Mouse (Mus musculus): ENCODE results near the gene Tmprss15.

Tmprss15 gene

DNA sequence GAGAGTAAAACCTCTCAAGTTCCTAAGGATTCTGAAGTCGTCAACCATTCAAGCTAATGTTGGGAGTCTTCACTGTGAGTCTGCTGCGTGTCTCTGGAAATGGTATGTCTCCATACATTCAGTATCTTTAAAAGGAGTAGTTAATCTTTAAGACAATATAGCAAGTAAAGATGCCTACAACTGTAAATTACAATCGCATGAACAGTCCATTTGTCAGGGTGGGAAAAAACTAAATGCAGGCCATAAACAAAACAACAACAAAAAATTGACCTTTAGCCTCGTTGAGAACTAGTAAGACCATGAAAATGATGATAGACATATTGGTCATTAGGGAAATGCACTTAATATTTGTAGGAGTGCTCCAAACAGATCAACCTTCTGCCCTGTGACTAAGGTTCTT lies at the start of gene Tmprss15:
TSS of gene Tmprss15 (minus strand) at position 101 of the 400 bp plus-strand sequence.
- DNase-seq (ENCODE audit: low read depth) = no peak

DNA sequence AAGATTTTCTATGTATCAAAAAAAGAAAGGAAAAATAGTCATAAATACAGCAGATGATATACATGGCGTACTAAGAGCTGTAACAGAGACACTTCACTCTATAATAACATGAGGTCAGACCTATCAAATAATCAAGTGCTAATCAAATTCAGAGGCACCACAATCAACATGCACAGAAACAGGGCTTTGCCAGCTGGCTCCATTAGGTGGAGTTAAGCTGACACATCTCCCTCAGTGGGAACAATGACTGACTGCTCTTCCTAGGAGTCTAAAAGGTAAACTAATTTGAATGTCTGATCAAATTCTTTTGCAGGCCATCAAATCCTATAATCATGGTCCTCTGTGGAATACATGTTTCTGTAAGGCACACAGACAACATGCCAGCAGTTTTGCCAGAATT lies 24.0 kb upstream of the Tmprss15 start:
- no peak for DNase-seq (ENCODE audit: low read depth)

DNA sequence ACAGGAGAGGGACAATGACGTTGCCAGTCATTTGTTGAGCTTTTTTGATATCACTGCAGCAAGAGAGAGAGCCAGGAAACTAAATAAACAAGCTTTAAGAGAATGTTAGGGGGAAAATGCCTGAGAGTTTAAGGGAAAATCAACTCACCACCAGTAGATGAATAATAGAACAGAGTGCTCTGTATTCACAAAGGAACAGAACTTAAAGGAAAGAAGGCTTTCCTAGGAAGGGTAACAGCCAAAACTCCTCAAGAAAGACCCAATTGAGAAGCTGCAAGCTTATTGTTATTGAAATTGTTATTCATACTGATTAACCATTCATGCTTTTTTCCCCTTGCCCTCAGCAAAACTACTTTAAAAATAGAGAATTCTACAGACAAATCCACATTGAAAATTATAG lies 18.6 kb upstream of the Tmprss15 start:
- no peak for DNase-seq (ENCODE audit: low read depth)

- no peak for DNase-seq (ENCODE audit: low read depth)
These were observed 18.1 kb upstream of the Tmprss15 start for GRCm38 (mm10) chr16:79108969-79109368.

- DNase-seq (ENCODE audit: low read depth) = no peak
These were observed 9.4 kb upstream of the Tmprss15 start for GRCm38 (mm10) chr16:79100325-79100724.

GRCm38 (mm10) chr16:79098321-79098720 lies 7.4 kb upstream of the Tmprss15 start:
- no peak for DNase-seq (ENCODE audit: low read depth)

DNA sequence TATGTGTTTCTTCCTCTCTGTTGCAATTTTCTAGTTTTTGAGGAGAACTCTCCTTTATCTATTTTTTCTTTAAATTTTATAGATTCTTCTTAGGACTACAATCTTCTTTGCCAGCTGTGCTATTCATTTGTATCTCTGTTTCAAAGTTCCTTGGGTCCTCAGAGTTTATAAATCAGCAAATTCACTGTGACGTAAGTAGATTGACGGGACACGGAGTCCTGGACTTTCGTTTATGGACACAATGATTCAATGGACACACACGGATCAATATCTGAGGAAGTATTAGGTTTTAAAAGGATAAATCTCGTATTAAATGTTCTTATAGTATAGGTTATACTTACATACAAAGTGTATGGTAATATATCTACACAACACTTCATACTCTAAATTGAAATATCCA lies 4.3 kb downstream of the Tmprss15 start:
- no peak for DNase-seq (ENCODE audit: low read depth)

GRCm38 (mm10) chr16:79063848-79064247 lies 27.0 kb downstream of the Tmprss15 start:
- peak; percentile 19 for DNase-seq (ENCODE audit: low read depth)

DNA sequence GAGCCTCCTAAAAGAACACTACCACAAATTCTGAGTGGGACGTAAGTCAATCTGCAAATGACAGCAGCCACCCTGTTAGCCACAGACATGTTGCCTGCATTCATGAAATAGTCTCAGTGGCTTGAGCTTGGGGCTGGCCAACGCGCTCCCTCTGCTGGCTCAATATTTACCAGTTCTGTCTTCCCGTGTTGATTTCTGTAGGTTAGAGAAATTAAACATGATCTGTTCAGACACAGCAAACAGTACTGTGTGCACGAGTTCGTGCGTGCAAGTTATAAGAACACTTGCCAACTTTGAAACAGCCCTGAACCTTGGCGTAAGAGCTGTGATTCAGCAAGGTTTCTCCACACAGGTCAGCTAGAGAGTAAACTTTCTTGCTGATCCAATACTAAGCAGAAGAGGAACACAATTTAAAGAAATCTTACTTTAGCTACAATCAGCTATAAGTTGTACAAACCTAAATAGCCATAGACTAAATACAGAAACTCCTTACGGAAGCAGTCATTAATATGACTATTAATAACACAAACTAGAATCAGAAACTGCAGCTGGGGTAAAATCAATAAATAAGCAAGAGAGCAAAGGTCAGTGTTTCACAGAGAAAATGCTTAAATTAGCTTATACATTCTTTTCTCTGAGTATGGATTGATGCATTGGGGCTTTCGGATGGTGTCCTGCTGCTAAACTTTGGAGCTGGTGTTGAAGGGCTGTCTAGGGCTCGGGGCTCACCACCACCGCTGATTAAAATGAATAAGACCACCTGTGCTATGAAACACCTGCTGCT lies 31.9 kb downstream of the Tmprss15 start:
- no peak for DNase-seq (ENCODE audit: low read depth)

DNA sequence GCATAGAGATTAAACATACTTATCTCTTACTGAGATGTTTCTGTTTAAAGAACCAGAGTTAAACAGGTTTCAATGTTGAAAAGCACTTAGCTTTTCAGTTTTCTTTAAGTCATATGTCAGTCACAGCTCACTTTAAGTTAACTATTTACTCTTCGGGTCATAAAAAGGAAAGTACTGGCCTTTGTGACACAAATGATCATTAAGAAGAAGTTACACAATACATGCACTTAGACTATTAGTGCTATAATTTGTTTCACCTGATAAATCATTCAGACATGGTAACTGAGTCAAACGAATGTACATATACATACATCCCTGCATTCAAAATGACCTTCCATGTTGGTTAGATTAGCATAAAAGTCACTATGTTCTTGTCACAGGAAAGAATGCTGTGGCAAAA lies 58.3 kb downstream of the Tmprss15 start:
- DNase-seq (ENCODE audit: low read depth) = no peak

- no peak for DNase-seq (ENCODE audit: low read depth)
These were observed 88.1 kb downstream of the Tmprss15 start for GRCm38 (mm10) chr16:79002812-79003211.

DNA sequence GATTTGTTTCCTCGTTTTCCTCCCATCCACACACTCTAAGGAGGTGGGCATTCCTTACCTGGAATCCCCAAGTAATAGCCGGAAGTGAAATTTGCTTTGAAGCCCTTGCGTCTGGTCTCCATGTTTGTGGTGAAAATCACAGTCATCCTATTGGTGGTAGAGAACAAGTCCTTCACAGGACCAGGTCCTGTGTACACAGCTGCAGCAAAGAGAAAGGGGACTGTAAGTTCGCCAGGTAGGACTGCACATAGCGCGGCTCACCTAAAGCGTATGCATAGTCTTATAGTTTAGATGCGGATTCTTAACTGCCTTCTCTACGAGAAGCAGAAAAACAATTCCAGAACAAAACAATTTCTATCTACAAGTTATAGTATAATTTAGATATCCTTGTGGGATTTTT lies 89.2 kb downstream of the Tmprss15 start:
- no peak for DNase-seq (ENCODE audit: low read depth)

DNA sequence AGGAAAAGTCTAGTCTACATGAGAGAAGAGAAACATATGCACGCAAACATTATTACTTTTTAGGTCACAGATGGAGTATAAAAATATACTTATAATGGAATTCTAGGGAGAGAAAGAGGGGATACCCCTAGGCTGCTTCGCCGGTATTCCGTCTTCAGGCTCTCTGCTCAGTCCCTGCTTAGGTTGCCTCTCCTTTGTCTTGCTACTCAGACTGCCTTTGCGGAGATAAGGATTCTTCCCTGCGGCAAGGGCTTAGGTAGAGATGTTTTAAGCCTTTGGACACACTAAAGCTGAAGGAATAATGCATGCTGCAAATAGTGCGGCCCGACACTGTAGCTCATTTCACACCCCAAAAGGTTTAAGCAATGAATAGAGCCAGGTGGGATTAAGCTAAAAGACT lies 114.5 kb downstream of the Tmprss15 start:
- DNase-seq (ENCODE audit: low read depth) = no peak

DNA sequence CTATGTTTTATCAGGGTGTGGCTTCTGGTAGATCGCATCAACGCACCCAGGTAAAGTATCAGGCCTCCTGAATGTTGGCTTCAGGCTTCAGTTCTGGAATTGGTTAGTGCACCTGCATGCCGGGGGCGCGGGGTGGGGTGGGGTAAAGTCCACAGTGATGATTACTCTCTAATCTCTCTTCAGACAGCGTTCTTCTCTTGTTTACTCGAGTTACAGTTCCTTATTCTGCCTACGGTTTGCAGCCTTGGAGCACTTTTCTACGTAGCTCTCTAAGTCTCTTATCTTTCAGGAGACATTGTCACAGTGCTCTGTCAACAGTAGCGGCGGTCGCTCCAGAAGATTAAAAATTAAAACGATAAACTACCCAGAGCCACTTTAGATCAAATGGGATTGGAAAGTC lies 116.8 kb downstream of the Tmprss15 start:
- no peak for DNase-seq (ENCODE audit: low read depth)

- DNase-seq (ENCODE audit: low read depth) = peak; percentile 50
These were observed 121.7 kb downstream of the Tmprss15 start for GRCm38 (mm10) chr16:78969091-78969731.

DNA sequence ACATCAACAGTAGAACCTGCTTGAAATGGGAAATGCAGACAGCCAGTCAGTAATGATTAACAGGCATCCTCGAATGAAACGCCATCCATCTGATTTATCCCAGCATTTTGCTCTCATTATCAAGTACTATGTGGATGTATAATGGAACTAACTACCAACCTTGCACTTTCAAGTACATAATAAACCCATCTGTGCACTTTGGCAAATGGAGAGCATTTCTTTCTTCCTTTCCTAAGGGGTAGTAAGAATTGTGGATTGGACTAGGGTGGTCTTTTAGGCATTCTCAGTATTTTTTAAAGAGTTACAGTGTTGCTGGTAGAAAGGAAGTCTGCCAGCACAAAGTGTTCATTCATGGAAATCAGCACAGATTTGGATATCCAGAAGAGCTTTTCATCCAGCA lies 133.5 kb downstream of the Tmprss15 start:
- no peak for DNase-seq (ENCODE audit: low read depth)

GRCm38 (mm10) chr16:78950359-78950758 lies 140.5 kb downstream of the Tmprss15 start:
- peak; percentile 42 for DNase-seq (ENCODE audit: low read depth)

DNA sequence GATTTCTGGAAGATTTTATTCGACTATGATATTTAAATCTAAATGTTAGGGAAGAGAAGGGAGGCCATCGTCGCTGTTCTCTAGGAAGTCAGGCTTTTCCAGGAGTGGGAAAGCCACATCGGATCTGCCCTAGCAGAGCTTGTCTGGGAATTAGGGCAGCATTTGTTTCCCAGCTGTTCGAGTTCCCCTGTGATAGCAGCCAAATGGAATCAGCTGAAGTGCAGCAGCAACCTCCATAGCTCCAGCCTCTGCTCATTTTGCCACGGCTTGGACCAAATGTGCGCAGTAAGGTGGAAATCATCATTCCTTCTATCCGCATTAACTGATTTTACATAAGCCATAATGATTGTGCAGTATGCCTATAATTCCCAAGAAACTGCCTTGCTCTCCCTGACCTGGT lies 153.1 kb downstream of the Tmprss15 start:
- DNase-seq (ENCODE audit: low read depth) = no peak

GRCm38 (mm10) chr16:78934298-78934697 lies 156.6 kb downstream of the Tmprss15 start:
- DNase-seq (ENCODE audit: low read depth) = no peak

GRCm38 (mm10) chr16:78931287-78932025 lies 159.4 kb downstream of the Tmprss15 start:
- DNase-seq (ENCODE audit: low read depth) = no peak

DNA sequence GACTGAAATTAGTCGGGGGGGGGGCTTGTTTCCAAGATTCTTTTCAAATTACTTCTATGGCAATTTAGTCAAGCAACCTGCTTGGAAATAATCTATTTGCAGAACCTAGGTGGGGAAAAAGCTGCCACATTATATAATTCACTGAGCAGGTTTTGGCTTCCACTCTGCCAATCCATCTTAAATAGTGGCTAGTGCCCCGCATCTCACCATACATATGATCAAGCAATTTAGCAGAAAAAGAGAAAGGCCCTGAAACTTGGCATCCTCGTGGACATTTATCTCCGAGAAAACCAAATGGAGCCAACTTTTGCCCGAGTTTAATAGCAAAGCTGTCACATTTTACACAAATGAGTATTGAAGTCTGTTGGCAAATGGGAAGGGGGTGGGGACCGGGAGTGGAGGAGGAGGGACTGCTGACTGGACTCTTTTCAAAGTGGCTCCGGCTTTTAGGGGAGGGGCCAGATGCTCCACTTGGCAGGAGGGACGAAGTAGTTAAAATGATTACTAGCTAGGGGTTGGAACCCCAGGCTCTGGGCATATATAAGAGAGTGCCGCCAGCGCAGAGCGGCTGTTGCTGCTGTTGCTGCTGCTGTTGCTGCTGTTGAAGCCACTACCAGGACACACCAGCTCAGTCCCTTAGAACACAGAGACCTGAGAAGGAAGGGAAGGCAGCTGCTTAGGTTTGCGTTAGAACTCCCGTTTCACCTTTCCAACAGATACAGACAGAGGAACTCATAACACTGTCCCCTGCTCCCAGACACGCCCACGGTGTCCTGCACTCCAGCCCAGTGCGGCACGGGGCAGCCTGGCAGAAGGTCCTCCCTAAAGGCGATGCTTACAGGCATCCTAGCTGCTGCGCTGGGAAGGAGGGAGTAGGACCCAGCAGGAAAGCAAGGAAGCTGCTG lies 160.3 kb downstream of the Tmprss15 start, which contains the start of gene Chodl:
TSS of gene Chodl (plus strand) at position 567 of the 905 bp plus-strand sequence.
- no peak for DNase-seq (ENCODE audit: low read depth)

- DNase-seq (ENCODE audit: low read depth) = no peak
These were observed 168.3 kb downstream of the Tmprss15 start for GRCm38 (mm10) chr16:78922644-78923043.

Measured in 416B (cell line).